Mouse (Mus musculus) midbrain, embryonic 12.5 days (tissue): ENCODE measurements around the gene Btrc. TPM values are rescaled to one million over a fixed set of nuclear protein-coding genes. Genes with fewer than 3 reads are reported as not detected.
"Not testable (repeated sequence)": the region's sequence is repeated elsewhere in the genome, so short reads cannot be mapped to it uniquely, and the experiment has no call there.

Experiments used
- ATAC-seq: fragments of 200-750 bp; cut with Nextera tagmentation; 2 replicates; pipeline ENCODE4 v1.8.0; 2017; ENCODE audit warnings: low read depth, moderate TSS enrichment, moderate library complexity; ENCODE audit not compliant: low FRiP score
- H3K27ac ChIP-seq: fragments of 300-500 bp; sonication (generic); replicated peaks from 2 replicates; pipeline ENCODE4 v1.5.1; 2016; ENCODE audit warnings: mild to moderate bottlenecking
- H3K27me3 ChIP-seq: fragments of 300-500 bp; sonication (generic); 2 replicates; pipeline ENCODE4 v1.6.1; 2016; ENCODE audit warnings: mild to moderate bottlenecking
- H3K36me3 ChIP-seq: fragments of 300-500 bp; sonication (generic); 2 replicates; pipeline ENCODE4 v1.6.1; 2016
- H3K4me1 ChIP-seq: fragments of 300-500 bp; sonication (generic); 2 replicates; pipeline ENCODE4 v1.6.1; 2016
- H3K4me2 ChIP-seq: fragments of 300-500 bp; sonication (generic); replicated peaks from 2 replicates; pipeline ENCODE4 v1.6.1; 2016; ENCODE audit warnings: mild to moderate bottlenecking, moderate library complexity
- H3K4me3 ChIP-seq: fragments of 300-500 bp; sonication (generic); 2 replicates; pipeline ENCODE4 v1.5.1; 2016; ENCODE audit warnings: mild to moderate bottlenecking
- H3K9ac ChIP-seq: fragments of 300-500 bp; sonication (generic); replicated peaks from 2 replicates; pipeline ENCODE4 v1.6.1; 2016; ENCODE audit warnings: mild to moderate bottlenecking, moderate library complexity
- H3K9me3 ChIP-seq: fragments of 300-500 bp; sonication (generic); 2 replicates; pipeline ENCODE4 v1.6.1; 2016; ENCODE audit warnings: mild to moderate bottlenecking
- WGBS: fragments of 180-500 bp; shearing (Covaris S2); methylation state at CpG from one replicate; pipeline ENCODE4 v1.1.7; 2016; 5-methylcytosine and 5-hydroxymethylcytosine counted together
- polyA plus RNA-seq: library from polyadenylated mRNA; unstranded; fragments of >200 nt; fragmentation: Nextera tagmentation; extraction: Ambion mirVana; gene quantifications from 2 replicates; pipeline ENCODE4 v1.2.1, GENCODE M21; 2016

Gene Btrc
- polyA plus RNA-seq, 1 experiment from 2014 or later = 56.5 TPM

GRCm38 (mm10) chr19:45356868-45357267 is 6.7 kb upstream of the Btrc start:
- not testable (repeated sequence) for H3K4me3 ChIP-seq, H3K27me3 ChIP-seq, ATAC-seq, H3K4me1 ChIP-seq, H3K27ac ChIP-seq, H3K9ac ChIP-seq, H3K9me3 ChIP-seq, H3K36me3 ChIP-seq, H3K4me2 ChIP-seq
- 73% methylated on average over 6 of the region's 6 CpGs for WGBS

- Histone ChIP-seq H3K4me2 (no peak overlapping the region), H3K9ac (no peak overlapping the region), H3K4me1 (peaks cover 9% of the 10 kb centered on the region), H3K27ac (no peak overlapping the region), H3K9me3 (no peaks in the 10 kb centered on the region), H3K36me3 (no peaks in the 10 kb centered on the region), H3K4me3 (no peak overlapping the region), H3K27me3 (peaks cover 4% of the 10 kb centered on the region; the same call in 1 of the 2 replicates)
- no peak for ATAC-seq
Observed at GRCm38 (mm10) chr19:45360486-45360885, 3.0 kb upstream of the Btrc start.

DNA sequence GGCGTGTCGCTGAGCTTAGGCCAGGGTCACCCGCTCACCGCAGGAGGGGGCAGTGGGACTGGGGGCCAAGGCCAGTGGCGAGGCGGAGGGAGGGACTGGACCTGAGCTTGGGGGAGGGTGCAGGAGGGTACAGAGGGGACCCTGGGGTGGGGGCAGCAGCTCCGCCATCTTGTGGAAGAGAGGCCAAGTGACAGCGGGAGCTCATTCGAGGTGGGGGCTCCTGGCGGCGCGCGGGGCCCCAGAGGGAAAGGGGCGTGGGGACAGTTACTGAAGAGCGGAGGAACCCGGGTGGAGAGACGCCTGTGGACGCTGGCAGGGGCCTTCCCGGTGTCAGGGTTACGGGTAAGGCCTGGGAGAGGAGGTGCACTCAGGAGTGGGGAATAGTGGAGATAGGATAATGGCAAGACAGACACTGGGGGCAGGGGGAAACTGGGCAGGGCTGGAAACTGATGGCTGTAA is 428 bp downstream of the Btrc start:
- peak; percentile 88 for ATAC-seq
- 0 out of 2 replicates have a peak, but pooled peaks cover 3% of the 10 kb centered on the region for H3K36me3 ChIP-seq
- peak overlapping the region; percentile 64 for H3K4me3 ChIP-seq
- H3K9ac ChIP-seq = peak overlapping the region; percentile 75
- H3K4me1 ChIP-seq = peaks cover 9% of the 10 kb centered on the region
- peak overlapping the region; percentile 95 for H3K27ac ChIP-seq
- no peaks in the 10 kb centered on the region for H3K9me3 ChIP-seq
- WGBS = under 1% methylated on average over 20 of the region's 20 CpGs
- no peaks in the 10 kb centered on the region for H3K27me3 ChIP-seq
- peak overlapping the region; percentile 73 for H3K4me2 ChIP-seq

- H3K36me3 ChIP-seq = 0 out of 2 replicates have a peak, but pooled peaks cover 3% of the 10 kb centered on the region
- H3K4me3 ChIP-seq = no peak overlapping the region
- no peak overlapping the region for H3K27ac ChIP-seq
- no peaks in the 10 kb centered on the region for H3K9me3 ChIP-seq
- no peak overlapping the region for H3K9ac ChIP-seq
- 91% methylated on average over 7 of the region's 7 CpGs for WGBS
- H3K4me2 ChIP-seq = no peak overlapping the region
- ATAC-seq = no peak
- H3K27me3 ChIP-seq = no peaks in the 10 kb centered on the region
- peaks cover 9% of the 10 kb centered on the region for H3K4me1 ChIP-seq
Observed at GRCm38 (mm10) chr19:45366651-45367050, 3.1 kb downstream of the Btrc start.

GRCm38 (mm10) chr19:45384815-45385214 is 21.3 kb downstream of the Btrc start:
- not testable (repeated sequence) for H3K4me1 ChIP-seq, H3K4me2 ChIP-seq, H3K27me3 ChIP-seq, H3K4me3 ChIP-seq, H3K9ac ChIP-seq, H3K27ac ChIP-seq, H3K9me3 ChIP-seq, ATAC-seq
- WGBS = 97% methylated on average over 10 of the region's 10 CpGs
- H3K36me3 ChIP-seq = peaks cover 17% of the 10 kb centered on the region

DNA sequence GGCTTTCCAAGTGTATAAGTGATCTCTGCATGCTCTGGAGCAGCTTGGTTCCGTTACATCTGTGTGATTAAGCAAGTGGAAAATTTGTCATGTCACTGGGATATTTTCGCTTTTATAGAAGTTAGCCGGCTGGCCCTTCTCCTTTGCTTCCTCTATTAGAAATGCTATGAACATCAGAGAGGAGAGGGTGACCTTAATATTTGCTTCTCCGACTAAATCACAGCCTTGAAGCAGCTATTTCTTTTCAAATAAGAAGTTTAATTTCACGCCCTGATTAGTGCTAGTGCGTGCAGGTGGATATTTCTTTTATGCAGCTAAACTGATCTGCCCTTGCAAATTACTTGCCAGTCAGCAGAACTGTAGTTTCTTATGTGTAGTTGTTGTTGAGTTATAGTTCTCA is 25.0 kb downstream of the Btrc start:
- ATAC-seq = no peak
- Histone ChIP-seq H3K4me2 (no peak overlapping the region), H3K27ac (no peak overlapping the region), H3K4me1 (no peaks in the 10 kb centered on the region), H3K9ac (no peak overlapping the region), H3K4me3 (no peak overlapping the region), H3K36me3 (peaks cover 13% of the 10 kb centered on the region; the same call in 1 of the 2 replicates), H3K9me3 (no peaks in the 10 kb centered on the region), H3K27me3 (no peaks in the 10 kb centered on the region)
- WGBS = 74% methylated on average over 6 of the region's 6 CpGs

GRCm38 (mm10) chr19:45394078-45394477 is 30.5 kb downstream of the Btrc start:
- Histone ChIP-seq H3K27ac (no peak overlapping the region), H3K4me2 (no peak overlapping the region), H3K9me3 (no peaks in the 10 kb centered on the region), H3K4me3 (no peak overlapping the region), H3K4me1 (no peaks in the 10 kb centered on the region), H3K27me3 (no peaks in the 10 kb centered on the region), H3K9ac (no peak overlapping the region), H3K36me3 (no peaks in the 10 kb centered on the region)
- no peak for ATAC-seq
- WGBS = 84% methylated on average over 7 of the region's 7 CpGs

DNA sequence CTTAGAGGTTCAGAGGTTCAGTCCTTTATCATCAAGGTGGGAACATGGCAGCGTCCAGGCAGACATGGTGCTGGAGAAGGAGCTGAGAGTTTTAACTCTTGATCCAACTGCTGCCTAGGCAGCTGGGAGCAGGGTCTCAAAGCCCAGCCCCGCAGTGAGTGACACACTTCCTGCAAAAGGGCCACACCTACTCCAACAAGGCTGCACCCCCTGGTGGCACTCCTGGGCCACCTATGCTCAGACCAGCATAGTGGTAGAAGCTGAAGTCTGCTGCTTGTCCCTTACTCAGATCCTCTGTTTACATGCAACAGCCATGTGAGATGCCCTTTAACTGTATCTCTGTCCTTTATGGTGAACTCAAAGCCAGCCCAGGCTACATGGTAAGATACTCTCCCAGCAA is 47.5 kb downstream of the Btrc start:
- no peak overlapping the region for H3K4me3 ChIP-seq
- WGBS = 66% methylated on average over 2 of the region's 2 CpGs
- H3K4me1 ChIP-seq = no peaks in the 10 kb centered on the region
- H3K9me3 ChIP-seq = no peaks in the 10 kb centered on the region
- H3K36me3 ChIP-seq = no peaks in the 10 kb centered on the region
- no peaks in the 10 kb centered on the region for H3K27me3 ChIP-seq
- no peak for ATAC-seq
- no peak overlapping the region for H3K9ac ChIP-seq
- no peak overlapping the region for H3K4me2 ChIP-seq
- no peak overlapping the region for H3K27ac ChIP-seq

- no peaks in the 10 kb centered on the region for H3K27me3 ChIP-seq
- H3K4me1 ChIP-seq = no peaks in the 10 kb centered on the region
- H3K36me3 ChIP-seq = no peaks in the 10 kb centered on the region
- no peak overlapping the region for H3K27ac ChIP-seq
- ATAC-seq = no peak
- WGBS = 89% methylated on average over 3 of the region's 3 CpGs
- H3K4me3 ChIP-seq = no peak overlapping the region
- no peaks in the 10 kb centered on the region for H3K9me3 ChIP-seq
- no peak overlapping the region for H3K9ac ChIP-seq
- no peak overlapping the region for H3K4me2 ChIP-seq
Observed at GRCm38 (mm10) chr19:45412694-45413093, 49.2 kb downstream of the Btrc start.

GRCm38 (mm10) chr19:45413966-45414365 is 50.4 kb downstream of the Btrc start:
- no peaks in the 10 kb centered on the region for H3K27me3 ChIP-seq
- H3K4me3 ChIP-seq = no peak overlapping the region
- H3K9me3 ChIP-seq = no peaks in the 10 kb centered on the region
- H3K4me2 ChIP-seq = no peak overlapping the region
- H3K9ac ChIP-seq = no peak overlapping the region
- no peaks in the 10 kb centered on the region for H3K36me3 ChIP-seq
- no peaks in the 10 kb centered on the region for H3K4me1 ChIP-seq
- no peak for ATAC-seq
- WGBS = 88% methylated on average over 3 of the region's 3 CpGs
- no peak overlapping the region for H3K27ac ChIP-seq

GRCm38 (mm10) chr19:45417601-45418000 is 54.1 kb downstream of the Btrc start:
- Histone ChIP-seq H3K36me3 (no peaks in the 10 kb centered on the region), H3K4me1 (peaks cover 7% of the 10 kb centered on the region), H3K27ac (no peak overlapping the region), H3K4me3 (no peak overlapping the region), H3K27me3 (no peaks in the 10 kb centered on the region), H3K9me3 (no peaks in the 10 kb centered on the region), H3K9ac (no peak overlapping the region), H3K4me2 (no peak overlapping the region)
- no peak for ATAC-seq

GRCm38 (mm10) chr19:45422276-45422675 is 58.7 kb downstream of the Btrc start:
- Histone ChIP-seq H3K27me3 (no peaks in the 10 kb centered on the region), H3K4me1 (peaks cover 7% of the 10 kb centered on the region), H3K4me3 (no peak overlapping the region), H3K4me2 (no peak overlapping the region), H3K9ac (no peak overlapping the region), H3K36me3 (peaks cover 4% of the 10 kb centered on the region), H3K9me3 (no peaks in the 10 kb centered on the region), H3K27ac (no peak overlapping the region)
- 50% methylated on average over 7 of the region's 7 CpGs for WGBS
- no peak for ATAC-seq

GRCm38 (mm10) chr19:45428146-45428545 is 64.6 kb downstream of the Btrc start:
- no peak overlapping the region for H3K9ac ChIP-seq
- no peak for ATAC-seq
- 84% methylated on average over 4 of the region's 4 CpGs for WGBS
- H3K9me3 ChIP-seq = no peaks in the 10 kb centered on the region
- no peak overlapping the region for H3K4me3 ChIP-seq
- no peaks in the 10 kb centered on the region for H3K27me3 ChIP-seq
- H3K27ac ChIP-seq = no peak overlapping the region
- H3K36me3 ChIP-seq = peaks cover 4% of the 10 kb centered on the region
- H3K4me1 ChIP-seq = no peaks in the 10 kb centered on the region
- no peak overlapping the region for H3K4me2 ChIP-seq
